Mouse (Mus musculus): ENCODE measurements at regions not wholly inside any gene's neighbourhood (a gene's known extent, or its start where the extent isn't known, plus 50 kb on each side); places are given as distances from the start of the nearest gene placed in this dataset.

DNA sequence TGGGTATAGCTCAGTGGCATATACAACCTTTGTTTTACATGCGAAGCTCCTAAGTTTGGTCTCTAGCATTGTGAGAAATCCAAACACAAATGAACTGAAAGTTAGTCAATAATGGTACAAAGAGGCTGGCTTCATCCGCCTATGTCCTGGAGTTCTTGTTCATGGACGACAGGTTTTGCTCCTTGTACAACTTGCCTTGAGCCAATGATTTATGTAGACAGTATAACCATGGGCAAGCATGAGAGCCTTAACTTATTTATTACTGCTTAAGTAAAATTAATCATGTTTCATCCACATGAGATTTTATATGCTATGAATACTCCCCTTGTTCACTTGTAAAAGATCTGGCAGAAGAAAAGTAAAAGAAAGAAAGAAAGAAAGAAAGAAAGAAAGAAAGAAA is 205.7 kb upstream of the Tet2 start:
- DNase-seq (ENCODE audit: low read depth, low spot score) = no peak

- DNase-seq (ENCODE audit: low read depth, low spot score) = no peak
Measured at GRCm38 (mm10) chr3:133751011-133751410, 206.1 kb upstream of the Tet2 start.

- DNase-seq (ENCODE audit: low read depth, low spot score) = no peak
Measured at GRCm38 (mm10) chr3:133751565-133751964, 206.6 kb upstream of the Tet2 start.

DNA sequence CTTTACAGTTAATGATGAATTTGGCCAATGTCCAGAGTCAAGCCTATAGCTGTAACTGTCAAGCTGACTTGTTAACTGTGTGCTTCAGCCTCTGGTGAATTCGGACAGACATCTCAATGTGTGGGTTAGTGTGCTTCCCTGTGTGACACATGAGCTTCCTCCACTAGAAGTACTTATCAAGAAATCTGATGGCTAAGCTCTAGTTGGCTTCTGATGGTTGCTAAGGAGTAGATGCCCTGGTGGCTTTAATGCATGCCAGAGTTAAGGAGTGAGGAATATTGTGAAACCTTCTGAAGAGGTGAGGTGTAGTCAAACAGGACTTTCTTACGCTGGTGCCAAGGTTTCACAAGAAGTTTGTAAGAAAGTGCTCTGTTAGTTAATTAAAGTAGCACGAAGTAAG is 208.1 kb upstream of the Tet2 start:
- no peak for DNase-seq (ENCODE audit: low read depth, low spot score)

DNA sequence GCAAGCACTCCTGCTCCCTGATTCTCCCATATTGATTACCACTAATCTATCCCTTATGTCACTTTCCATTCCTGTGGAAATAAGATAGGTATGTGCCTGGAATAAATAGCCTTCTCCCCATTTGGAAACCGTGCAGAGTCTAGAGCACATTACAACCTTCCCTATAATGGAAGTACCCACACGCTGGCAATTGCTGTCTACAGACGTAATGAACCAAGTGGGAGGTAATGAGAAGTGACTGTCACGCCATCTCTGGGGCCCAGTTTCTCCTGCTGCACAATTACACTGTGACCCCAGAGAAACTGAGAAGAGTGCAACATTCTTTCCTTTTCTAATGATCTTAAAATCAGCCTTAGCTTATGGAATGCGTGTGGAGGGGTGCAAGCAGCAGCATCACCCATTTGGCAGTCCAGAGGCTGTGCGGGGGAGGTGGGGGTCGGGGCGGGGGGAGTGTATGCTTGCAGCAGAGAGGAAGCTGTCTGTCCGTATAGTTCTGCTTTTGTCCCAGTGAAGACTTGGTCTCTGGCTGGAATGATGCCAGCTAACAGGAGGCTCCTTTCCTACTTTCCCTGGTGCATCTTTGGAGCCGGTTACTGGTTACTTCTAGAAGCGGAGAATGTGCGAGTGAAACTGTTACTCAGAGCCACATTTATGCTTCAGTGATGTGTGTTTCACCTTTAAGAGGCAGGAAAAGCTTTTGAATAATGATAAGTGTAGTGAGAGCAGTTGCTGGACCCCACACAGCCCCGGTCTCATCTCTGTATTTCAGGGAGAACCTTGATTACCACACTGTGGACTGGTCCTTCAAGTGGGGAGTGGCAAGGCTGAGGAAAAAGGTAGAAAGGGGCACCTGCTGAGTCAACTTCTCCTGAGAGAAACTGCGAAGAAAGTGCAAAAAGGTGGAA is 209.3 kb upstream of the Tet2 start:
- peak; percentile 35 for DNase-seq (ENCODE audit: low read depth, low spot score)

DNA sequence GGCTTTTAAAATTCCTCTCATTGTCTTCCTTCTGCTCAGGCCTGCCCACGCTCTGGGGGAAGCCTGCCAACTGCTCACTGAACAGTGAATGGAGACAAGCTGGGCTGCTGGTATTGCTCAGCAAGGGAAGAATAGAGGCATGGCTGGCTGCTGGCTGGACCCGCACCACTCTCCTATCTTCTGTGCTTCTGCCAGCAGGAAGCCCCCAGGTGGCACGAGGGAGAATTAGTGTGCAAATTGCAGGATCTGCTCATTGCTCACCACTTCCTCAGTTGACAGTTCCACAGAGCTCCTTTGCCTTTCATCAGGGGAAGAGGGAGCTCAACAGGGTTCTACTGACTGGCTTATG is 209.9 kb upstream of the Tet2 start:
- DNase-seq (ENCODE audit: low read depth, low spot score) = peak; percentile 85

GRCm38 (mm10) chr3:133757756-133758420 is 212.9 kb upstream of the Tet2 start:
- DNase-seq (ENCODE audit: low read depth, low spot score) = peak; percentile 62

DNA sequence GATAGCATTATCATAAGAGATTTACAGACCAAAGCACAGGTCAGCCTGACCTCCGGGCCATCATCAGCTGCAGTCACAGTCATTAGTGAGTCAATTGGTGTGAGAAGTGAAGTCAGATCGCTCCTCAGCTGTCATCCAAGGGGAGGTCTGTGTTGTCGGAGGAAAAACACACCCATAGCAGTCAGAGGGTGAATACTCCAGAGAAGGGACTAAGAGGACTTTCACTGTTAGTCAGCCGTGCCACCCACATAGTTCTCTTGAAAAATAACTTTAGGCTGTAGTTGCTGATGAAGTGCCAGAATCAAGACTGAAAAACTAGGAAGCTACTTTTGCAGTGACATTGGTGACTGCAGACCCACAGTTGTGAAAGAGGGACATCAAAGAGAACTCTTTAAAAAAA is 213.5 kb upstream of the Tet2 start:
- DNase-seq (ENCODE audit: low read depth, low spot score) = no peak

- no peak for DNase-seq (ENCODE audit: low read depth, low spot score)
Measured at GRCm38 (mm10) chr3:133759611-133760010, 214.7 kb upstream of the Tet2 start.

DNA sequence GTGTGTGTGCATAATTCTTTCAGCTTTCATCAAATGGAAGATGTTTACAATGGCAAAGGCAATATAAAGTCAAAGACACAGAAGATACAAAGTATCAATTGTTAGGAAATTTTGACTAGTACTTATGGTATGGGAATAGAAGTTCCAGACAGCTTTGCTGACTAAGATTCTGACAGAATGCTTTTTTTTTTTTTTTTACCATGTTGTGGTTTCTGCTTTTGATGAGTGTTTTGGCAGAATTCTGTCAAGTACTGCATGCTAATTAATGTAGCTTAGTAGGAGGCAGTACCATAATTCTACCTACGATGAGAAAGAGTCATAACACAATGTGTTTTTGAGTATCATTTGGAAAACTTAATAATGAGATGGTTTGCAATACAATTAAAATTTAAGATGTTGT is 215.3 kb upstream of the Tet2 start:
- no peak for DNase-seq (ENCODE audit: low read depth, low spot score)

- no peak for DNase-seq (ENCODE audit: low read depth, low spot score)
Measured at GRCm38 (mm10) chr3:133763721-133764120, 218.8 kb upstream of the Tet2 start.

DNA sequence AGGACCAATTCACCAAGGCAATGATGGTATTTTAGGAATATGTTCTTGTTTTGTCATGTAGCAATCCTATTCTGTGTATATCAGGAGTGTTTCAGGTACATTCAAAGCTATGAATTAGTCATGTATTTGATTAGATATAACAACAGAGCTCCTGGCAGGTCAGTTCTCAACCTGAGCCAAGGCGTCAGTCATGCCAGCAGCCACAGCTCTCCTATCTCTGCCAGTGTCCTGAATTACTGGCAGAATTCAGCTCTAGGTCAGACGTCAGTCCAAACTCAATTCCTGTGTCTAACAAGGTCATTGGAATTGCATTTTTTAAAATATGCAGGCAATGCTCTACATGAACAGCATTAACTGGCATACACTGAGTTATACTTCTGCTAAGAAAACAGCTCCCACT is 228.6 kb upstream of the Tet2 start:
- no peak for DNase-seq (ENCODE audit: low read depth, low spot score)

DNA sequence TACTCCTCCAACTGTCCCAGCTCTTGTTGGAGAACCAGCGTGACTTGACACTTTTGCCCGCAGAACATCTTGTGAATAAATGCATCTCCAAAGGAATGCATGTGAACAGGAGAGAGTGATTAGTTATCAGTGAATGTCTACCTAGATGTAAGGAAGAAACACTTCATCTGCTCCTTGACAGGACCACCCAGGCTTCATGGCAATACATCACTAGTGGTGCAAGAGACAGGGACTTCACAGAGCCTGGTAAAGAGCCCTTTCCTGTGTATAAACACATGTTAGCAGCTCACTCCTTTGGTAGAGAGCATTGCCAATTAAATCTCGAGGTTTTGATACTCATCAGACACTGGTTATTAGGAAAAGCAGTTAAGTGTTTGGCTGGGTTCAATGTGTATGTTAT is 229.3 kb upstream of the Tet2 start:
- DNase-seq (ENCODE audit: low read depth, low spot score) = no peak

DNA sequence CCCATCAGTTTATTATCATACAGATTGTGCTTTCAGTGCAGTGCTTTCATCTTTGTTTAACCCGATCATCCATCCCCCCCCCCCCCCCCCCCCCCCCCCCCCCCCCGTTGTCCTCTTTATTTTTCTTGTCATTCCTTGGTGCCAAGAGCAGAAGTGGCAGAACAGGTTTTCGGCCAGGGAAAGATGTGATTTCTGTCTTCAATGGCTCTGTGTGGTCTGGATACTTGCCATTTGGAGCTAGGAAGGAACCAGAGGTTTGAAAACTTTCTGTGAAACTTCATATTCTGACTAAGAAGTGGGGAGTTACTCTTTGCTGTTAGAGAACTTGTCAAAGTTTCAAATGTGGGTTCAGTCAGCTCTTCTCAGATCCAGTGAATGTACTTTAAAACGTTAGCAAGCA is 231.1 kb upstream of the Tet2 start:
- no peak for DNase-seq (ENCODE audit: low read depth, low spot score)

DNA sequence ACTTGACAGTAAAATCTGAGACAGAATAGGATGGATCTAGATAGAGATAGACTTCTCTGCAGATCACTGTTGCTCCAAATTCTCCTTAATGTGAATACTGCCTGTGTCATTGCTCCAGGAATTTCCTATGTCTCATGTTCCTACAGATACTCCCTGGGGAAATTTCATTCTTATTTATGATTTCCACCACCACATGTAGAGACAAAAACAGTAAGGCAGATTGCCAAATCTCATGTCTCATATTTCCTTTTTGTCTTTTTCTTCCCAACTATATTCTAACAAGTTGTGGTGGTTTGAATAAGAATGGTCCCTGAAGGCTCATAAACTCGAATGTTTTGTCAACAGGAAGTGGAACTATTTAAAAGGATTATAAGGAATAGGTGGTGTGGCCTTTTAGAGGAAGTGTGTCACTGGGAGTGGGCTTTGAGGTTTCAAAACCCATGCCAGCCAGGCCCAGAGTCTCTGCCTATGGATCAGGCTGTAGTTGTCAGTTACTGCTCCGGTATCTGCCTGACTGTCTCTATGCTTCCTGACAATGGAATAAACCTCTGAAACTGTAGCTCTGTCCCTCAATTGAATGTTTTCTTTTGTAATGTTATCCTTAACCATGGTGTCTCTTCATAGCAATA is 234.3 kb upstream of the Tet2 start:
- no peak for DNase-seq (ENCODE audit: low read depth, low spot score)

GRCm38 (mm10) chr3:133783060-133783459 is 238.1 kb upstream of the Tet2 start:
- no peak for DNase-seq (ENCODE audit: low read depth, low spot score)

DNA sequence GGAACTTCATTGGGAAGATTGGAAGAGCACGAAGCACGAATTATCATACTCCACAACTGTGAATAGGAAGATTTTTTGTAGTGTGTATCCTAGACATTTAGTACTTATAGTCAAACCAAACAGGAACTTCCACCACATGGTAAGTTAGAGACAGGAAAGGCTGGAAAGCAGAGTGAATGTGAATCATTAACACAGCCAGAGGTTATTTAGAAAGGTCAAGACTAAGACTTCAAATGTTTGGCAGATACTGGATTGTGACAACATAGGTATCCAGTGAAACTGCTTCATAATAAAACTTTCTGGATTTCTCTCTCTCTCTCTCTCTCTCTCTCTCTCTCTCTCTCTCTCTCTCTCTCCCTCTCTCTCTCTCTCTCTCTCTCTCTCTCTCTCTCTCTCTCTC is 246.4 kb upstream of the Tet2 start:
- no peak for DNase-seq (ENCODE audit: low read depth, low spot score)

DNA sequence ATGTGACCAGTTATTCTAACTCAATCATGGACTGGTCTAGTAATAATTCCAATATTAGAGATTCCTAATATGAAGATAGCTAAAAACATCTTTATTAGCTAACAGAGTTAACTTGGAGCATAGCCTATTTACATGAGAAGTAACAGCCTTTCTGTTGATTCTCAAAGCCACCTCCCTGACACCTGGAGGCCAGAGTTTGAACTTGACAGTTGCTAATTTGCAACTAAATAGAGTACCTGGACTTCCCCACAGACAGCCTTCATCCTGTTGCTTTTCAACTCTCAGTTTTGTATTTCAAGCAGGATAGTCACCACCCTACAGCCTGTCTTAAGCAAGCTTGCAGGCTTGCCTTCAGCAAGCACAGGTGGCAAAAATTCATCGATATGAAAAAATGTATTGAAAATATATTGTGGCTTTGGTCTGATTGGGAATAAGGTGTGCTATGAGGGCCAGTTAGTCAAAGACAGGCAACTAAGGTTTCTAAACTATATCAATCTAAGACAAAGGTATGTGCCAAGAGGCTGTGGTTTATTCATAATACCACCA is 264.1 kb upstream of the Tet2 start:
- DNase-seq (ENCODE audit: low read depth, low spot score) = no peak

- no peak for DNase-seq (ENCODE audit: low read depth, low spot score)
Measured at GRCm38 (mm10) chr3:133818966-133819700, 274.2 kb upstream of the Tet2 start.

GRCm38 (mm10) chr3:133833739-133834391 is 288.9 kb upstream of the Tet2 start:
- DNase-seq (ENCODE audit: low read depth, low spot score) = no peak

GRCm38 (mm10) chr3:133834459-133834858 is 289.5 kb upstream of the Tet2 start:
- DNase-seq (ENCODE audit: low read depth, low spot score) = no peak

Data from telencephalon, adult 2 months (tissue).